Mouse (Mus musculus): Measurements from ENCODE around the gene Snrpd3. TPM values are rescaled to one million over a fixed set of nuclear protein-coding genes. Genes with fewer than 3 reads are reported as not detected.
"Not testable (repeated sequence)": the region's sequence is repeated elsewhere in the genome, so short reads cannot be mapped to it uniquely, and the experiment has no call there.

Gene Snrpd3
- total RNA-seq, 2 experiments from 2014 or later = 109 to 127 TPM

- no peak for ATAC-seq (replicated peaks; ENCODE audit: poor library complexity, severe bottlenecking)
Observed at GRCm38 (mm10) chr10:75562596-75562995, 45.2 kb downstream of the Snrpd3 start.

- peak; percentile 60 for ATAC-seq (replicated peaks; ENCODE audit: poor library complexity, severe bottlenecking)
Observed at GRCm38 (mm10) chr10:75564687-75565265, 47.4 kb downstream of the Snrpd3 start.

DNA sequence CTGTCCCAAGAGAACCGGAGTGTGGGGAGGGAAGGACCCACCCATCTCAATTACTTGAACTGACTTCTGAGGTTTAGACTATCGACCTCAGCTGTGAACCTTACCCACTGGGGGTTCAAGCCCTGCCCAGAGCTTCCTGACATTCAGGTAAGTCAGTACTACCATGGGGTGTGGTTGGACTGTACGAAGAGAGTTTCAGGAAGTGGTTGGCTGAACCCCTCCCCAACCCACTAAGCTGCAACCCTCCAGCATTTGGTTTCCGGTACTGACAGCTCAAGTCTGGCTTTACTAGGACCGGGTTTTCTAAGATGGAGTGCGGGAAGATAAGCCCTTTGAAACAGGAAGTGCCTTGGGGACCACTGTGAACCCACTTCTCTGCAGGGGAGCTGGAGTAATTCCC is 48.1 kb downstream of the Snrpd3 start:
- peak; percentile 80 for ATAC-seq (replicated peaks; ENCODE audit: poor library complexity, severe bottlenecking)

- ATAC-seq (replicated peaks; ENCODE audit: poor library complexity, severe bottlenecking) = no peak
Observed at GRCm38 (mm10) chr10:75565906-75566305, 48.6 kb downstream of the Snrpd3 start.

GRCm38 (mm10) chr10:75566321-75566720 is 49.0 kb downstream of the Snrpd3 start:
- no peak for ATAC-seq (replicated peaks; ENCODE audit: poor library complexity, severe bottlenecking)

DNA sequence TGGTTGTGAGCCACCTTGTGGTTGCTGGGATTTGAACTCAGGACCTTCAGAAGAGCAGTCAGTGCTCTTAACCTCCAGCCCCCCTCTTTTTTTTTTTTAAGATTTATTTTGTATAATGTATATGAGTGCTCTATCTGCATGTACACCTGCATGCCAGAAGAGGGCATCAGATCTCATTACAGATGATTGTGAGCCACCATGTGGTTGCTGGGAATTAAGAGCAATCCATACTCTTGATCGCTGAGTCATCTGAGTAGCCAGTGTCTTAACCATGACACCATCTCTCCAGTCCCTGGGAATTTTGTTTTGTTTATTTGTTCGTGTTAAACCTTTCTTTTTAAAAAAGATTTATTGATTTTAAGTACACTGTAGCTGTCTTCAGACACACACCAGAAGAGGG is 49.4 kb downstream of the Snrpd3 start:
- not testable (repeated sequence) for ATAC-seq (replicated peaks; ENCODE audit: poor library complexity, severe bottlenecking)

DNA sequence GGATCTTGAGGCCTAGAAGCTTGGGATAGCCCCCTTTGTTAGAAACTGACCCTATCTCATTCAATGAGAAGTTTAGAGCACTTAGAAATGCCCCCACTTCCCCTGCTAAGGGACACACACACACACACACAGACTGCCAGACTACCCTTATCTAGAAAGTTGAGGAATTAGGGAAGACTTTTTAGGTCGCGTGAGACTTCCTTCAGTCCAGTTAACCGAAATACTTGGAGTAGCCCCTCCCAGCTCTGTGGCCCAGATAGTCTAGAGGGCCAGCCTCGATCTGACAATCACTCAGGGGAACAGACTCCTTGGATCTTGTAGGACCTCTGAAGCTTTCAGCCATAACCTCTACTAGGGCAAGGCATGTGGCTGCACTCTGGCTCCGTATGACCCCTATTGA is 50.7 kb downstream of the Snrpd3 start:
- ATAC-seq (replicated peaks; ENCODE audit: poor library complexity, severe bottlenecking) = no peak

GRCm38 (mm10) chr10:75568441-75568840 is 51.1 kb downstream of the Snrpd3 start:
- ATAC-seq (replicated peaks; ENCODE audit: poor library complexity, severe bottlenecking) = no peak

DNA sequence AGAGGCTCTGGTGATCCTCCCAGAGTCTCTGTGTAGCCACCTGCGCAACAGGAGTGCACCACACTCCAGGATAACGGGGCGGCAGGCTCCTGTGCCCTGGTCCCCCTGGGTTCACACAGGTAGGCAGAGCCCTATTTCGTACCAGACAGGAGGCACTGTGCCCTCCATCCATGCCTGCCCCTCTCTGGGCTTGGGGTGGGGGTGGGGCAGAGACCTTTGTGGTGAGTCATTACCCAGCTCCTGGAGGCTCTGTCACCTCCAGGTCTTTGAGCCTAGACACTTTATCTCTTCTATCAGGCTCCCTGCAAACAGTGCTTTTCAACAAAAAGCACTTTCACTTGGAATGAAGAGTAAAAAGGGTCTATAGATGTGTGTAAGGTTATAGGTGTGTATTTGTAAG is 51.5 kb downstream of the Snrpd3 start:
- no peak for ATAC-seq (replicated peaks; ENCODE audit: poor library complexity, severe bottlenecking)

DNA sequence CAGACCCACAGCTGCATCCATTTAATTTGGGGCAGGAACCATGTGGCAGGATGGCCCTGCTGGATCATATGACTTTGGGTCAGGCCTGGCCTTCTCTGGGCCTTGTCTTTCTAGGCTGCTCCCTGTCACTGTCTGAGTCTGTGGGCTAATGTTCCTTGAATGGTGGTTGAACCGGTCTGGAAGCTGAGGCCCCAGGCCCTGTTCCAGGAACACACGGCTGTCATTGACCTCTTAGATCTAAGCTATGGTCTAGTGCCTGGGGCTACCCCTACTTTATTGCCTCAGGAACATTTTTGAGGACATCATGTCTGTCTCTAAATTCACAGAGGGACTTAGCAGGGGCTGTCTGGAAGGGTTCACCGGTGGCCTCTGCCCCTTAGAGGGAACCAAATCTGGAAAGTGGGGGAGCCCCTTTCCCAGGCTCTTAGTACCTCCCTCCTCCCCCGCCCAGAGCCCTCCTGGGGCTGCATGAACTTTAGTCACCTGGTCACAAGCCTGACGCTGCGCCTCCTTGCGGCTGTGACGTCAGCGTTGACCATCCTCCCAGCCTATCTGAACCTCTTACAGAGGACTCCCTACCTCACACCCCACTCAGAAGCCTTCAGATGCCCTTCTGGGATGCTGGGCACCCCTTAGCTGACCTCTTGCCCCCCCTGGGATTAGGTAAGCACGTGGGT is 53.8 kb downstream of the Snrpd3 start:
- ATAC-seq (replicated peaks; ENCODE audit: poor library complexity, severe bottlenecking) = no peak

- ATAC-seq (replicated peaks; ENCODE audit: poor library complexity, severe bottlenecking) = no peak
Observed at GRCm38 (mm10) chr10:75571937-75572336, 54.6 kb downstream of the Snrpd3 start.

- no peak for ATAC-seq (replicated peaks; ENCODE audit: poor library complexity, severe bottlenecking)
Observed at GRCm38 (mm10) chr10:75573181-75573580, 55.8 kb downstream of the Snrpd3 start.

- ATAC-seq (replicated peaks; ENCODE audit: poor library complexity, severe bottlenecking) = no peak
Observed at GRCm38 (mm10) chr10:75573965-75574364, 56.6 kb downstream of the Snrpd3 start.

- no peak for ATAC-seq (replicated peaks; ENCODE audit: poor library complexity, severe bottlenecking)
Observed at GRCm38 (mm10) chr10:75579129-75579528, 61.8 kb downstream of the Snrpd3 start.

GRCm38 (mm10) chr10:75585876-75586552 is 68.7 kb downstream of the Snrpd3 start:
- ATAC-seq (replicated peaks; ENCODE audit: poor library complexity, severe bottlenecking) = peak; percentile 73

DNA sequence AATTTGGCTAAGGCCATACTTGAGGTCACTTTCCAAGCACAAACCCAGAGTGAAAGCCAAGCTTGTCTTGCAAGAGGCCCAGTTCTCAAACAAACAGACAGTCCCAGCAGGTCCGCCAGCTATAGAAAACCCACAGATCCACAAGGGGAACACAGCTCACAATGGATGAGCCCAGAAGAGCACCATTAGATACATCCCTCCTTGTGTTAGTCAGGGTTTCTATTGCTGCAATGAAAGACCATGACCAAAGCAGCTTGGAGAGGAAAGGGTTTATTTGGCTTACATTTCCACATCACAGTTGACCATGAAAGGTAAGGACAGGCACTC is 69.2 kb downstream of the Snrpd3 start:
- no peak for ATAC-seq (replicated peaks; ENCODE audit: poor library complexity, severe bottlenecking)

Other genes starting within 250 kb of the Snrpd3 start
- gene Adora2a, start 200.7 kb upstream of the Snrpd3 start, total RNA-seq (2014; fragmentation: Nextera tagmentation) = 0.79 and 0.80 TPM in 2 replicates
- gene Adora2a, start 200.7 kb upstream of the Snrpd3 start, total RNA-seq (2017) = 1.1 and 2.4 TPM in 2 replicates
- not detected in 2 replicates for gene Upb1, start 116.4 kb upstream of the Snrpd3 start, total RNA-seq (2014; fragmentation: Nextera tagmentation)
- 0.31 TPM in 1 of 2 replicates, not detected in the other for gene Upb1, start 116.4 kb upstream of the Snrpd3 start, total RNA-seq (2017)
- 11.8 and 20.1 TPM in 2 replicates for gene Gucd1, start 421 bp downstream of the Snrpd3 start, total RNA-seq (2014; fragmentation: Nextera tagmentation)
- gene Gucd1, start 421 bp downstream of the Snrpd3 start, total RNA-seq (2017) = 11.8 and 15.4 TPM in 2 replicates
- not detected in 2 replicates for gene Lrrc75b, start 42.8 kb downstream of the Snrpd3 start, total RNA-seq (2014; fragmentation: Nextera tagmentation)
- not detected in 2 replicates for gene Lrrc75b, start 42.8 kb downstream of the Snrpd3 start, total RNA-seq (2017)
- gene Ggt1, start 44.1 kb downstream of the Snrpd3 start, total RNA-seq (2014; fragmentation: Nextera tagmentation) = 1.7 TPM in 1 of 2 replicates, not detected in the other
- 1.7 TPM in 1 of 2 replicates, not detected in the other for gene Ggt1, start 44.1 kb downstream of the Snrpd3 start, total RNA-seq (2017)
- gene Ggt5, start 71.8 kb downstream of the Snrpd3 start, total RNA-seq (2014; fragmentation: Nextera tagmentation) = 2.3 and 6.4 TPM in 2 replicates
- 2.4 and 3.6 TPM in 2 replicates for gene Ggt5, start 71.8 kb downstream of the Snrpd3 start, total RNA-seq (2017)
- gene Susd2, start 126.5 kb downstream of the Snrpd3 start, total RNA-seq (2014; fragmentation: Nextera tagmentation) = 0.26 TPM in 1 of 2 replicates, not detected in the other
- not detected in 2 replicates for gene Susd2, start 126.5 kb downstream of the Snrpd3 start, total RNA-seq (2017)
- gene Cabin1, start 246.8 kb downstream of the Snrpd3 start, total RNA-seq (2014; fragmentation: Nextera tagmentation) = 48.8 and 68.8 TPM in 2 replicates
- gene Cabin1, start 246.8 kb downstream of the Snrpd3 start, total RNA-seq (2017) = 23.0 and 24.9 TPM in 2 replicates